Mouse (Mus musculus) Muller cell, postnatal 12 days (primary cell): ENCODE measurements around the gene Nudt17.
A peak's percentile ranks its signal among the peaks of the same experiment; 100 is the strongest.
"Not testable (repeated sequence)": the region's sequence is repeated elsewhere in the genome, so short reads cannot be mapped to it uniquely, and the experiment has no call there.

Experiments used
- DNase-seq: peaks from one replicate; pipeline ENCODE4 v3.0.0-alpha.2; 2015; ENCODE audit errors: inconsistent ontology term

The Nudt17 gene

GRCm38 (mm10) chr3:96707903-96708683 is at the start of gene Nudt17:
Gene Nudt17, minus strand, starts transcription at chr3:96708562.
- peak; percentile 78 for DNase-seq

DNA sequence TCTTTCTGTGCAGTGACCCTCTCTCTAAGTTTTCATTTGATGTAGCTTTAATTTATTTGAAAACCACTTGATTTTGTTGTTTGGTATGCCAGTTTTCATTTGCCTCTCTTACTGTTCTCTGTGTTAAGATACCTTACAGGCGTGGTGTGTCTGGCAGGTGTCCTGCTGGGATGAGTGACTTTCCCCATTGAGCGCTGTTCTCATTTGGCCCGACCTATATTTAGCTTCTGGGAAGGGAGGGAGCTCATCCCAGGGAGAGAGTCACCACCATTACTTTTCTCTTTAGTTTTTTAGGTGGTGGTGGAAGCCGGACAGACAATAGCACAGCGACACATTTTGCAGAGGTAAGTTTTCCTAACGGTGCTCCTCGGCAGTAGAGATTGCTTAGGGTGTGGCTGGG is 49.3 kb upstream of the Nudt17 start:
- no peak for DNase-seq

DNA sequence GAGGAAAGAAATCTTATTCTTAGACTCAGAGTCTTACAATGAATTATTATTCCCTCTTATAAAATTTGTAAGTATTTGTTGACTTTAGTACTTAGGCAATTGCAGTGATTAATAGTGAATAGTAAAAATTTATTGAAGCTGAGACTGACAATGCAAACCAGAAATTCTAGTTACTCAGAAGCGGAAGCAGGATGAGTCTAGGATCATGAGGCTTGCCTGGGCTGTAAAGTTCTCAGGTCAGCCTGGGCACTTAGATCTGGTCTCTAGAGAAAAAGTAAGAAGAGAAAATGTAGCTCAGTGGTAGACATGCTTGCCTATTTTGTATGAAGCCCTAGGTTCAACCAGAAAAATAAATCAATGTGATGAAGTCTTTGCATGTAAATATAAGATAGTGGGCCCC is 47.6 kb upstream of the Nudt17 start:
- no peak for DNase-seq

- DNase-seq: no peak
Observed at GRCm38 (mm10) chr3:96746829-96747228, 38.5 kb upstream of the Nudt17 start.

DNA sequence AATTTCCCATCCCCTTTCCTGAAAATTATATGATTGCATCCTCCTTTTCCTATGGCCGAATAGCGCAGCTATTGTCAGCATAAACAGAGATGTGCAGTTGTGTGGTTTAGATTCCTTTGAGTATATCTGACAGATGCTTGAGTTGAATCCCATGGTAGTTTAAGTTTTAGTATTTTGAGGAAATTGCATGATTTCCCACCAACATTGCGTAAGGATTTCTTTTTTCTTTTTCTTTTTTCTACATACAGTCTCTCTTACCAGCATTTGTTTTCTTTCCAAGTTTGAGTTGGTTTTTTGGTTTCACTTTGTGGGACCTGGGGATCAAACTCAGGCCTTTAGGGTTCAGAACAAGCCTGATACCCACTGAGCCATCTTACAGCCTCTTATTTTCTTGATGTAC is 36.0 kb upstream of the Nudt17 start:
- DNase-seq: no peak

DNA sequence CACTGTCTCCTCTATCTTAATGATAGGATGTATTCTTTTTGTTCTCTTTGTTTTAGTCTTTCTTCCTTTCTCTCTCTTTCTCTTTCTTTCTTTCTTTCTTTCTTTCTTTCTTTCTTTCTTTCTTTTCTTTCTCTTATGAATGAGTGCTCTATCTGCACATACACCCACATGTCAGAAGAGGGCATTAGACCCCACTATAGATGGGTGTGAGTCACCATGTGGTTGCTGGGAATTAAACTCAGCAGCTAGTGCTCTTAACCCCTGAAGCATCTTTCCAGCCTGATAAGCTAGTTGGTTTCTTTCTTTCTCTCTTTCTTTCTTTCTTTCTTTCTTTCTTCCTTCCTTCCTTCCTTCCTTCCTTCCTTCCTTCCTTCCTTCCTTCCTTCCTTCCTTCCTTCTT is 31.9 kb upstream of the Nudt17 start:
- not testable (repeated sequence) for DNase-seq

- no peak for DNase-seq
Observed at GRCm38 (mm10) chr3:96737995-96738394, 29.6 kb upstream of the Nudt17 start.

- peak; percentile 57 for DNase-seq
Observed at GRCm38 (mm10) chr3:96737013-96737740, 28.8 kb upstream of the Nudt17 start.

- no peak for DNase-seq
Observed at GRCm38 (mm10) chr3:96735200-96735599, 26.8 kb upstream of the Nudt17 start.

GRCm38 (mm10) chr3:96733984-96734383 is 25.6 kb upstream of the Nudt17 start:
- no peak for DNase-seq

DNA sequence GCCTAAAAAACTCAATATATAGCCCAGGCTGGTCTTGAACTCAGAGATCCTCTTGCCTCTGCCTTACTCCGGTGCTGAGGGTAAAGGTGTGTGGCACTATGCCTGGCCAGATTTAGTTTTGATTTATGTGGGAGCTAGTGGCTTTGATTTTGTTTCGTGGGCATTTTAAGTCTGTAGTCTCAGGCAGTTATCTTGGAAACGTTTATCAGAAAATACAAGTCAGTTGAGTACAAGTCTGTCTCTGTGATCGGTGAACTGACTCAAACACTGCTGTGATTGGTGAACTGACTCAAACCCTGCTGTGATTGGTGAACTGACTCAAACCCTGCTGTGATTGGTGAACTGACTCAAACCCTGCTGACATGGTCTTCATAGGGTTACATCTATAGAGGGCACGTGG is 22.4 kb upstream of the Nudt17 start:
- DNase-seq: no peak

- no peak for DNase-seq
Observed at GRCm38 (mm10) chr3:96729403-96729784, 21.0 kb upstream of the Nudt17 start.

DNA sequence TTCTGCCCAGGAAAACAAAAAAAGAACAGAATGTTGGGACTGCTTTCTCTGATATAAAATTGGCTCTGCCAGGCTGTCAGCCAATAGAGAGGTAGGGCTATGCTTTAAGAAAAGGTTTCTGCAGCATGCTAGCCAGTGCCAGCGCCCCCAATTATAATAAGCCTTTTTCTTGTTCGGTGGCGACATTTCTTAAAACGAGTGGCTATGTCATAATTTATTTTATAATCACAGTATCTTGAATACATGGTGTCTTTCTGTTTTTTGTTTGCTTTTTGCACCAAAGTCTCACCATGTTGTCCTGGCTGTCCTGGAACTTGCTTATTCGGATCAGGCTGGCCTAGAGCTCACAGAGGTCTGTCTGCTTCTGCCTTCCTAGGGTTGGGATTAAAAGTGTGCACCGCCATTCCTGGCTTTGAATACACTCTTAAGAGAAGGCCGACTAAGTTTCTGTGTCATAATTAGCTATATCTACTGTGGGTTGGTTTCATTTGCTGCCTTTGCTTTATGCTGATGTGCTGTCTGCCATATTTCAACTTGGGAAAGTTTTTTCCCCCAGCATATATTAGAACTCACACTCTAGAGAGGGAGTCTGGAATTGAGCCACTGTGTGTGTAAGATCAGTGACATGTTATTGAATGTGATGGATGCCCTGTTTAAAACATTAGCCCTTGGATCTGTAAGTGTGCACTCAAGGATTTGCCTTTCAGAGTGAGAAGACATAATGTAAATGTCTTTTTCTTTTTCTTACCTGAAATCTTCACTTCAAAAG is 20.5 kb upstream of the Nudt17 start:
- DNase-seq: peak; percentile 34

- DNase-seq: peak; percentile 73
Observed at GRCm38 (mm10) chr3:96727828-96728633, 19.7 kb upstream of the Nudt17 start.

DNA sequence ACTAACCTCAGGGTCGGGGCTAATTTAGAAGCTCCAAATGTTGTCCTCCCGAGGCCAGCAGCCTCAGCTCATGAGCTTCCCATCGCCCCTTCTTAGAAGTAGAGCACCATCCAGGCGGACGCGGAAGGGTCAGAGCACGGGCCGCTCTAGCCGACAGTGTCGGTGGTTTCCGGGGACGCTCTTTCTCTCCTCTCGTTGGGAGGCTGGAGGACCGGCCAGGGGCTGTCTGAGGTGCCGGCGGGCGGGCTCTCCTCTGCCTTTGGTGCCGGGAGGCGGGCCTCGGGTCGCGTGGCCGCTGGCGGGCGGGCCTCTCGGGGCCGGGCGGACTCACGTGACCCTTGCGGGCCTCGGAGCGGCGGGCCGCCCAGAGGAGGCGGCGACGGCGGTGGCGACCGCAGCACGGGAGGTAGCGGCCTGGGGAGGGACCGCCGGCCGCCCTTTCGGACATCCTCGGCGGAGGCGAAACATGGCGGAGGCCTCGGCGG is 19.0 kb upstream of the Nudt17 start, which contains the start of the genes Polr3c and Rnf115:
Gene Polr3c (minus strand): TSS at position 286 of the 485 bp plus-strand sequence.
Gene Rnf115 (plus strand): TSS at position 322 of the 485 bp plus-strand sequence.
- peak; percentile 99 for DNase-seq

- no peak for DNase-seq
Observed at GRCm38 (mm10) chr3:96719173-96719572, 10.8 kb upstream of the Nudt17 start.

DNA sequence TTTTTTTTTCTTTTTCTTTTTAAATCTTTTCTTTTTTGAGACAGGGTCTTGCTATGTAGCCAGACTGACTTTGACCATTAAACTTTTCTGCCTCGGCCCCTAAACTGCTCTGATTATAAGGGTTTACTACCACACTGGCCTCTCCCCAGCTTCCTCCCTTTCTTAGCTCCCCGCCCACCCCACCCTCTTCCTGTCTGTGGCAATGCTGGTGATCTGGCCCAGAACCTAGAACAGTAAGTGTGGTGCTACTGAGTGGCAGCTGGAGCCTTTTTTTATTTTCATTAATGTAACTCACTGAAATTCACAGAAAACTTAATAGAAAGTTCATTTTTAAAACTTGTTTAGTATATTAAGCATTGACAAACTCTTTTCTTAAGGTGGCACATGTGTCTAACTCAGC is 7.5 kb upstream of the Nudt17 start:
- no peak for DNase-seq

DNA sequence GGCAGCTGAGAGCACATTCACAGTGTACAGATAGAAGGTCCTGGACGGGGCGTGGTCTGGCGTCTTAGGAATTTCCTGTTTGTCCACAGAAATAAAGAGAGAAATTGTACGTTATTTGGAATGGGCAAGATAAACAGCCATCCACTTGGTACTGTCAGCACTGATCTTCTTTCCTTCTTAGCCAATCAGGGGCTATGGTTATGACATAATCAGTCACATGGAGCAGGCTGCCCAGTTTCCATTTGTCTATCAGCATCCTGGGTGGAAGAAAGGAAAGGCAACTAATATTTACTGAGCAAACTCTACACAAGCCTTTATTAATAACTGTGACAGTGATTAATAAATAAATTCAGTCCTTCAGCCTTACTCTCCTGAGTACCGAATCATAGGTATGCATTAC is 5.9 kb upstream of the Nudt17 start:
- no peak for DNase-seq

DNA sequence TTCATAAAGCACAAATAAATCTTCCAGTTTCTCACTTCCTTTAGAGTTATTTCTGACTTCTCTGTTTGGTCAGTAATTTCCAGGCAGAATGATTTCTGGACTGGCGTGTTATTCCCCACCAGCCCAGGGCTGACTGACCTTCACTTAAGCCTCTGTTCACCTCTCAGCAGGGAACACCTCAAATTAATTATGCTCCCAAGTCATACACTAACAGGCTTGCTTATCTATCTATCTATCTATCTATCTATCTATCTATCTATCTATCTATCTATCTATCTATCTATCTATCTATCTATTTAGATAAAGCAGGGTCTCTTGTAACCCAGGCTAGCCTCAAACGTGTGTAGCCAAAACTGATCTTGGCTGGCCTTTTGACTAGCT is 312 bp upstream of the Nudt17 start:
- DNase-seq: no peak

DNA sequence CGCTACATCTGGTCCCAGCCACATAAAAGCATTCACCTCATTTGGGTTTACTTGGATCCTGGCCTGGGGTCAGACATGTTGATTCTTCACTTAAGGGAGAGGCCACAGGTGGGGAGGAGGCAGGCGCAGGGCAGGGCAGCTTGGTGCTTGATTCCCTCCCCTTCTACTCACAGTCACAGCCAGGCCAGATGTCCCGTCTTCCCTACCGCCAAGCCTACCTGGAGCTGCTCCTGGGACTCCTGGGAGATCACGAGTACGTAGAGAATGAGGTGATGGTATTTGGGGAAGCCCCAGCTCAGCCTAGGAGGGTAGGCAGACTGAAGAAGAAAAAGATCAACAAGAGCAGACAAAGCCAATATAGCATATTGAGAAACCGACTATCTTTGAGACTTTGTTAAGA is 1.4 kb downstream of the Nudt17 start:
- DNase-seq: no peak

GRCm38 (mm10) chr3:96706217-96706616 is 2.1 kb downstream of the Nudt17 start:
- DNase-seq: no peak
